Mouse (Mus musculus): ENCODE results near the gene Gm10277.
"Not testable (repeated sequence)": the region's sequence is repeated elsewhere in the genome, so short reads cannot be mapped to it uniquely, and the experiment has no call there.

Gm10277 gene

DNA sequence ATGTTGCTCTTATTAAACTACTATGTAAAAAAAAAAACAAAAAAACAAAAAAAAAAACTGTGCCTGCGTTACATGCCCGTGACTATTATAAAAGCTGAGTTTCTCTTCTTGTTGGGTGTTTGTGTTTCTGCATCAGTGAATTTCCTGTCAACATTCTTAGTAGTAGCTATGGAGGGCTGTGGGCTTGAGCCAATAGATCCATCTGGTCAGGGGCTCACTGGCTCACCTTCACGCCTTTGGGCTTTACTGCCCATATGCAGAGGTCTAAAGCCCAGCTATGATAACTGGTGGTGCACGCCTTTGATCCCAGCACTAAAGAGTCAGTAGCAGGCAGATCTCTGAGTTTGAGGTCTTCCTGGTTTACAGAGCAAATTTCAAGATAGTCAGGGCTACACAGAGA, 18.1 kb downstream of the Gm10277 start:
- DNase-seq = peak in 1 of 2 experiments; percentile 37

DNA sequence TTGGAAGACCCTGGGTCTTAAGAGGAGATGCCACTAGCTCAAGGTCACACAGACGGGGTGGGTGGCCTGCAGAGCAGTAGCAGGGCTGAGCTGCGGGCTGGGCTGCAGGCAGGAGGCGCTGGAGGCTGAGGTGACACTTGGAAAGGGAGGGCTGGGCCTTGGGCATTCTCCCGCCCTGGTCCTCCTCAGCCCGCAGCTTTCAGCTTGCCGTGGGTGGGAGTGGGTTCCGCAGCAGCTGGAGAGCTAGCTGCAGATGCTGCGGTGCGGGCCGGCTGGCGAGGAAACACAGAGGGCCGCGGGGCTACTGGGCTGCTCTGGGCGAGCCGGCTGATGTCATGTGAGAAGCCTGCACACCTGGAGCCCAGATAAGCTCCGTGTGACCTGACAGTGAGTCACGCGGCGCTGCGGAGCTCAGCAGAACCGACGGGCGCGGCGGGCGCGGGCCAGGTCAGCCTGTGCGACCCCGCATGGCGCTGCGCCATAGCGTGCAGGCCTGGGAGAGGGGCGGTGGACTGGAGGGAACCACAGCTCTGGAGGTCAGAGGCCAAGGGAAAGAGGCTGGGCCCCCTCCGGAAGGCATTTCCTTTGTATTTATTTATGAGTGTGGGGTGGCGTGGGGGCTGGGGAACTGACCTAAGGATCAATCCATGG, 21.1 kb downstream of the Gm10277 start:
- DNase-seq = peak; percentile 78 to 87

DNA sequence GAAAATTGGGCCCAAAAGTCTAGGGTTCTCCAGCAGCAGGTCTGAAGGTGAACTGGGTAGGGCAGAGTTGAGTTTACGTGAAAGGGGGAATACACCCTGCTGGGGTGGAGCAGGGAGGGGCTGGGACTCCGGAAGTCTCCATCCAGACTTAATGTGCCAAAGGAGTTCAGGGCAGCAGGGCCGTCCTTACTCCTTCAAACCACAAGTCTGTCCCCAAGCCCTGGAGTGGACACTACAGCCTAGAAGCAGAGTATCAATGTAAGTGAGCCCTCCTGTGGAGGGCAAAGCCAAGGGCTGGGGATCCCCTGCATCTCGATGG, 22.1 kb downstream of the Gm10277 start:
- peak; percentile 57 to 82 for DNase-seq

DNA sequence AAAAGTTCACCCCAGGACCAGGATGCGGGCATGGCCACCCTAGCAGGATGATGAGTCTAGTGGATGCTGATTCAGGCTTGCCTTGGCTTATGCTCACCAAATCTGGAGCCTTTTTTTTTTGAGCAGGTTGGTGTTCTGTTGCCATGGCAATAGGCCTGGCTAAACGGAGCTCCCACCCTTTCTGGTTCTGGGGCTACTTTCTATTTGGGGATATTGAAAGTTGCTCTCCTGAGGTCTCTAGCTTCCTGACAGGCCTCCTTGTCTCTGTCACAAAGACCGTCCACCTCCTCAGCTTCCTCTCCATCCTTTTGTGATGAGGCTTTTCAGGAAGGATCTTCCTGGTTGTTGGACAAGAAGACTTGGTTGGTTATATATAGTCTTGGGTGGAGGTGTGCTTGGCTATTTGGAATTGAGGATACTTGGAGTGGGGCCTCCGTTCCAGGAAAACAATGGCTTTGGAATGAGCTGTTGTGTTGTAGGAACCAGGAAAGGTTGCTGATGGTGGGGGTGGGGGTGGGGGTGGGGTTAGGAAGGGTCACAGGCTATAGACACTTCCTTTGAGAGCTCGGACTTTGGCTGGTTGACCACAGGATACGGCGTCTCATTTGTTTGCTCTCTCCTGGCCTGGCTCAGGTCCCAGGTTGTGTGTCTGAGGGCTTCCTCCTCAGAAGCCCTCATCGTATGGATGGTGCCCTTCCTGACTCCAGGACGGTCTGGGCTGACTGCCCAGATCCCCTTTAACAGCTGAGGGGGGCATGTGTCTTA, 22.7 kb downstream of the Gm10277 start:
- DNase-seq = peak; percentile 80 to 89

DNA sequence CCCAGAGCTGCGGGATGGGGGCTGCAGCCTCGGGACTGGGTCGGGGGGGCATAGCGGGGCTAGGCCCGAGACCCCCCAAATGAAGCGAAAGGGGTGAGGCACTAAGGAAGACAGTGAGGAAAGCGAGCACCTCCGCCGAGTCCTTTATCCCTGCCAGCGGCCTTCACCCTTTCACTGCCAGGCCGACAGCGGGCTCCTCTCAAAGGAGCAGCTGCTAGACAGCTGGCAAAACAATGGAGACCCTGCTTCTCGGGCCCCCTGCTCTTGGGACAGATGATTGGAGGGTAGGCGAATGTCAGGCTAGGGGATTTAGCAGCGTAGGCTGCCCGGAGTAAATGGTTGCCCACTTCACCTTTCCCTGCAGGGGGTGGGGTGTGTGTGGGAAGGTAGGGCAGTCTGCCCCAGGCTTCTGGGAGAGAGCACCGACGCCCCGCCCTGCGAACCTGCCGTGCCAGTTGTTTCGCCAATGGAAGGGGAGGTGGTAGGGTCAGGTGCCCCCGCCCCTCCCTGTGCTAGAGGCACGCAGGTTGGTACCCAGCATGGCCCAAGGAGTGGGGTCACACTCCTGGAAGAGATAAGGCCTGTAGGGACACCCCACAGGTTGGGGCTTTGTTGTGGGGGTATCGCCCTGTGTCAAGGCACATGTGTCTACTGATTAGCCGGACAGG, 23.7 kb downstream of the Gm10277 start:
- peak; percentile 90 to 96 for DNase-seq

DNA sequence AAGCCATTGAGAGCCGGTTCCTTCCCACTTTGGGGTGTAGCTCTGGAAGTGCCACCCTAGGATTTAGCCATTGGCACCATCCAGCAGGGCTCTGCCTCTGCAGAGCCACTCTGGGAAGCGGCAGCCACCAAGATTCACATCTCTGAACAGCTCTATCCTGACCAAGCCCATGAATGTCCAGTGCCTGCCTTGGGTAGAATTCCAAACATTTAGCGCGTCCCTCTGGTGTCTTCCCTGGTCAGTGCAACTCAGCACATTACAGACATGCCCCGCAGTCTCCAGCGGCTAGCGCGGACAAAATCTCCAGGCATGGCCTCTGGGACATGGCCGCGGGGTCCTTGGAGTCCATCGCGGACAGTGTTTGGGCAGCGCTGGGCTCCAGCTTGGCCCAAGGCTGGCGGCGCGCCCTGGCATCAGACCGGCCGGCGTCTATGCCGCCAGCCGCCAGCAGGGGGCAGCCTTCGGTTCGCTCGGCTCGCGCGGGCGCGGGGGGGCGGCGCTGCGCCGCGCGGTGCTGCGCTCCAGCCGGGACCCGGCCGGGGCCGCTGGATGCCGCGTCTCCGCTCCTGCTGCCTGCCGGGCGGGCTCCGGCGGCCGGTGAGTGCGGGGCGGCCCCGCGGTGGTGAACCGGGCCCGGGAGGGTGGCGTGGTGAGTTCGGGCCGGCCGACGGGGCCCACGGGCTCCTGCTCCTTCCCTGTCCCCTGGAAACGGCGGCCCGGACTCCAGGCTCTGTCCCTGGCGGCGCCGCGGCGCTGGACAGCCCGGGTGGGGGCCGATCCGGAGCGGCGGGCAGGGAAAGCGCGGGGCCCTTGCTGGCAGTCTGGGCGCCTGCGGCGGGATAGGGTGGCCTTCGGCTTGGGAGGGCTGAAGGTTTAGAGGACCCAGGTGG, 24.5 kb downstream of the Gm10277 start, which contains the start of gene Myo18a:
TSS of gene Myo18a (plus strand) at position 464 of the 890 bp plus-strand sequence.
- peak; percentile 89 for DNase-seq

DNA sequence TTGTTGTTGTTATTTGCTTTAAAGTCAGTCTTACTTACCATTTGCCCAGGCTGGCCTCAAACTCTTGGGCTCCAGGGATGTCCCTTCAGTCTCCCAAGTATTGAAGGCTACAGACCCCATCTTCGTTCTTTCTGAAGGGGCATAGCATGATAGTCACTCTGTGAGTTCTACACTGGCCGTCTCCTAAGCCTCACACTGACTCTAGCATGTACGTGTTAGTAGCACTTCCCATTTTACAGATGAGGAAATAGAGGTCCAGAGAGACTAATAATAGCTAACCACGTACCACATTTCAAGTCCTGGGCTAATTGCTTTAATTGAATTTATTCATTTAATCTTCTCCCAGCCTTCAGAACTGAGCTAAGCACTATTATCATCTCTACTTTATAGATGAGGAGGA, 27.5 kb downstream of the Gm10277 start:
- no peak for DNase-seq

DNA sequence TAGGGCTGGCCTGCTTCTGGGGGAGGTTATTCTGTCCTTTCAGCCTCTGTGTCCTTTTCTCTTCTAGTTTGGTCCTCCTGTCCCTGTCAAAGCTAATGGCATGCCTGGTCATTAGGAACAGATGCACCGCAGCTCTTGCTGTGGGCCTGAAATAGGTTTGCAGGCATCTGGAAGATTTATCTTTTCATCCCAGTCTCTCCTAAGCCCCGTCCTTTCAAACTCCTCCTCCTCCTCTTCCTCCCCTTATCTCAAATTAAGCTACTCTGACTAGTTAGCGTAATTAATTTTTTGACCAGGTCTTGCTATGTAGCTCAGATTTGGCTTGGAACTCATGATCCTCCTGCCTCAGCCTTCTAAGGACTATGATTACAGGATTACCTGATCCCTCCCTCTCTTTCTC, 34.1 kb downstream of the Gm10277 start:
- no peak for DNase-seq

DNA sequence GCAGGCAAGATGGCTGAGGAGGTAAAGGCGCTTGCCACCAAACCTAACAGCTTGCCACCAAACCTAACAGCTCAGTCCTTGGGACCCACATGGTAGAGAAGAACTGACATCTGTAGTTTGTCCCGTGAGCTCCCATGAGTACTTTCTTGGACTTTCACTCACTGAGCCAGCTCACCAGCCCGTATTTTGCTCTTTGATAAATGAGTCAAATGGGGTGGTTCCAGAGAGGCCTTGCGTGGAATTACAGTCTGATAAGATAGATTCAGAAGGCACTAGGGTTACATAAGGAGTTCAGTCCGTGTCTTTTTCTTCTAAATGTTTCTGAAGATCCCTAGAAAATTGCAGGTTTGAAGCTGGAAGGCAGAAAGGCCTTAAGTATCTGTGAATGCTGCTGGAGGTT, 35.0 kb downstream of the Gm10277 start:
- DNase-seq = no peak

DNA sequence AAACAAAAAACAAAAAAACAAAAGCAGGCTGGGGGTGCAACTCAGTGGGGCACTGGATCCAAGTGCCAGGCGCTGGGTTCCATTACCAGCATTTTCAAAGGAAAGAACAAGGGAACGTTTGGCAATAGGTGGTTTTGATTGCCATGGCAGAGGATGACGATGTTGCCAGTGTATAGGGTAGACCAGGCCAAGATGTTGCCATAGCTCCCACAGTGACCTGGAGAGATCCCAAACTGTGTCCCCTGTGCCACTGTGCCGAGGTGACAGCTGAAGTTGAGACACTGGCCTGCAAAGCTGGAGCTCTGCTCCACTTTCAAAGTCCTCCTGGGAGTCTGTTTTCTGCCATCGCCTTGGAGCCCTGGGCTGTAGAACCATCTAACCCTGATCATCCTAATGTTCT, 38.6 kb downstream of the Gm10277 start:
- DNase-seq = no peak

DNA sequence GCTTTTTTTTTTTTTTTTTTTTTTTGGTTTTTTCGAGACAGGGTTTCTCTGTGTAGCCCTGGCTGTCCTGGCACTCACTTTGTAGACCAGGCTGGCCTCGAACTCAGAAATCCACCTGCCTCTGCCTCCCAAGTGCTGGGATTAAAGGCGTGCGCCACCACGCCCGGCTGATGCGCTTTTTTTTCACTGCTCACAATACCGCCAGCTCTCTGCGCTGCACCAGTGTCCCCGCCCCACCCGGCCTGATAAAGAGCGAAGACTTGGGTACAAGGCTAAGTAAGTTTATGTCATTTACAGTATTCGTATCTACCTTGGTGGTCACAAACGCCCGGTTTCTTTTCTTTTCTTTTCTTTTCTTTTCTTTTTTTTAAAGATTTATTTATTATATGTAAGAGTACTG, 40.4 kb downstream of the Gm10277 start:
- DNase-seq = not testable (repeated sequence)

DNA sequence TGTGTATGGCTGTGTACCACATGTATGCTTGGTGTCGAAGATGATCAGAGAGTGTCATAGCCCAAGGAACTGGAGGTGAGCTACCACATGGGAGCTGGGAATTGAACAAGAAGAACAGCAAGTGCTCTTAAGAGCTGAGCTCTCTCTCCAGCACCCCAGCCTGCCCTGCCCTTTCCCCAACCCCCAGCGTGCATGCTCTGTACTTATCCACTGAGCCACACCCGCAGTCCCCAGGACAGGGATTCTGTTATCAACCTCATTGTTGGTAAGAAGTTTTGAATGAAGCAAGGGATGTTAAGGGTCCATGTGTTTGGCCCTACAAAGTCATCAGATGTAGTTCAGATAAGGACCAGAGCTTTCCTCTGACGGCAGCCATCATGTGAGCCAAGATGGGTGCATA, 40.9 kb downstream of the Gm10277 start:
- no peak for DNase-seq

DNA sequence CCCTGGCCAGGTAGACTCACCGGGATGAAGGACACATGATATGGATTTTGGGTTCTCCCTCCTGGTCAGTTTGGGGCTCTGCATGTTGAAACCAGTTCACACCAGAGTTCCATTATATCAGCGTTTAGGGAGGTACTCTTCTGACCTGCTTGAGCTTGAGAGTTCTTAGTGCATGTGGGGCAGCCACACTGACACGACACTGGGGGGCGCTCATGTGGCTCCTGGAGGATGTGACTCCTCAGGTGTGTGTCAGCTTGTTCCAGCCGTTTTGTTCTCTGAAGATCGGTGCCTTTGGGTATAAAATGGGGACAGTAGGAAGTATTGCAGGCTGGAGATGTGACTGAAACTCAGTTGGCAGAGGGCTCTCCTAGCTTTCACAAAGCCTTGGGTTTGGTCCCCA, 43.6 kb downstream of the Gm10277 start:
- peak; percentile 77 to 78 for DNase-seq

DNA sequence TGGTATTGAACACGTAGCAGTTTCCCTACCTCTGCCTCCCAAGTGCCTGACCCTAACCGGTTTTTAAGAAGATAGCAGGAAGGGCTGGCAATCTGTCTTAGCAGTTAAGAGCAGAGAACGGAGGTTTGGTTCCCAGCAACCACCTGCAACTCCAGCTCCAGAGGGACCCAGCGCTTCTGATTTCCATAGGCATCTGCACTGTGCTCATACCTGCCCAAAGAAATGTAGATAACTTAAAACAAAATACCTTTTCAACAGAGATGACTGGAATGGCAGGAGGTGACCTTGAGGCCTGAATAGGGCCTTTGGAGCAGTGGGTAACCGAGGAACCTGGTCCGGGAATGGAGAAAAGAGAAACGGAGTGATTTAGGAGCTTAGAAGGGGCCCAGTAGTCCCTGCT, 49.0 kb downstream of the Gm10277 start:
- no peak for DNase-seq

DNA sequence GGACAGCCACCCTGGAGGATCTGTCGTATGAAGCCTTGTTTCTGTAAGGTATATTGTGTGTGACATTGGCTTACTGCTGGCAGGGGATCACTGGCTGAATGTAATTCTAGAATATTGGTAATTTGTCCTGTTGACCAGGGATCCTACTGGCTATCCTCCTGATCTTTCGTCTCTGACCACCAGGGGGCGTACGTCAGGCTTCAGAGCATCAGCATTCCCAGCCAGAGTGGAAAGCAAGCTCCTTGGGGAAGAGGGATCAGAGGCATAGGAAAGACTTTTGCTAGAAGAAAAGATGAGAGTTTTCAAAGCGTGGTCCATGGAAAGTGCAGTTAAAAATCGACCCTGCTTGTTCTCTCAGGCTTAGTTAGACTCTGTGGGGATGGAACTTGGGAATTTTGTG, 50.3 kb downstream of the Gm10277 start:
- DNase-seq = peak; percentile 87 to 95
